Mouse (Mus musculus): ENCODE data around the gene Adcy2. TPM values are rescaled to one million over a fixed set of nuclear protein-coding genes. Genes with fewer than 3 reads are reported as not detected.

Gene Adcy2
- polyA plus RNA-seq, 1 experiment from 2014 or later: 3.2 TPM

DNA sequence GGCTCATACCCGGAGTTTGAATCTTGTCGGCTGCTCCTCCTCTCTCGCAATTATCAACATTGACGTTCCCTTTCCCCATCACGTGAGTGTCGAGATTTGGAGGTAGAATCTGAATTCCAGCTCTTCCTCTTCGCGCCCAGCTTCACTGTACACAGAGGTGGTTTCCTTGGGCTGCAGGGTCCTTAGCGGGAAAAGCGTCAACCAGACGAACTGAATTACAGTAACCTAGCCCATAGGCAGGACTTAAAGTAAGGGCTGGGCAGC, 416.9 kb downstream of the Adcy2 start:
- Histone ChIP-seq H3K4me2 (ENCODE audit: low read length) (peak overlapping the region; percentile 81), H3K9me3 (replicated peaks; ENCODE audit: control insufficient read depth, low read length) (no peaks in the 10 kb centered on the region), H3K27ac (ENCODE audit: low read depth, low read length) (peak overlapping the region; percentile 33; the same call in 1 of the 2 replicates), H3K4me1 (ENCODE audit: control insufficient read depth, insufficient read depth, low read length) (peaks cover 9% of the 10 kb centered on the region), H3K27me3 (replicated peaks; ENCODE audit: control insufficient read depth, insufficient read depth, low read length) (no peaks in the 10 kb centered on the region), H3K36me3 (ENCODE audit: control insufficient read depth, insufficient read depth, low read length) (peaks cover 32% of the 10 kb centered on the region), H3K9ac (ENCODE audit: low read length) (peak overlapping the region; percentile 73), H3K4me3 (ENCODE audit: low read depth, low read length) (peak overlapping the region; percentile 78)
- DNase-seq (ENCODE audit: low spot score): no peak
- peak; percentile 3 for ATAC-seq
- 1% methylated on average over 11 of the region's 11 CpGs for WGBS

DNA sequence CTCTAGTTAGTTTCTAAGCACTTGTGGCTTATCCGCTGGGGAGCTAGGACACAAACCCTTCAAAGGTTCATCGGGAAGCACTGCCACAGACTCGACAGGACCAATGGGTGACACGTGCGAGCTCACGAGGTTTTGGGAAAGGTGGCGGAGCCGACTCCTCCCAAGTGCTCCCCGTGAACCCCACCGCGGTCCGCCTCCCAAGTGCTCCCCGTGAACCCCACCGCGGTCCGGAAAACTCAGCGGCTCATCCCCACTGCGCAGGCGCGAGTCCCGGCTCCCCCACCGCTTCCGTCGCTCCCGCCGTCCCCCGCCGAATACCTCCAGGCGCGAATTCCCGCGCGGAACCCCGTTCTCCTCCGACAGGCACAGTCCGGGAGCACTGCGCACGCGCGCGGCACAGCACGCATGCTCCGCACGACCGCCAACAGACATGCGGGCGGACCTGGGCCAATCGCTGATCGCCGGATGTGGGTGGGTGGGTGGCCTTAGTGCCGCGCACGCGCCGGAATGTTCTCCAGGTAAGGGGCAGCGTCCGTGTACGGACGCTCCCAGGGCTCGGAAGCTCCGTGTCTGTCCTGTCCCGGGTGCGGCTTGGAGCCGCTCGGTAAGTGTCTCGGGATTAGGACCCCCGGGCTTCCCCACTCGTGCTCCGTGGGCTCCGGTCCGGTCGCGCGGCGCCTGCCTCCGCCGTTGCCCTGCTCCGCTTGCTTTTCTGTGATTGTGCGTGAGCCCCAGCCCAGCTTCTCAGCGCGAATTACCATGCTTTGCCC, 417.4 kb downstream of the Adcy2 start, which contains the start of the genes Mtrr and Fastkd3:
TSS of gene Mtrr (minus strand) at position 403 of the 770 bp plus-strand sequence.
TSS of gene Fastkd3 (plus strand) at position 488 of the 770 bp plus-strand sequence.
- H3K27me3 ChIP-seq (replicated peaks; ENCODE audit: control insufficient read depth, insufficient read depth, low read length): no peaks in the 10 kb centered on the region
- under 1% methylated on average over 81 of the region's 81 CpGs for WGBS
- peak; percentile 100 for ATAC-seq
- peaks cover 36% of the 10 kb centered on the region for H3K36me3 ChIP-seq (ENCODE audit: control insufficient read depth, insufficient read depth, low read length)
- peak within 1 kb of the TSS; percentile 52; the same call in 1 of the 2 replicates for H3K27ac ChIP-seq (ENCODE audit: low read depth, low read length)
- H3K9me3 ChIP-seq (replicated peaks; ENCODE audit: control insufficient read depth, low read length): no peaks in the 10 kb centered on the region
- DNase-seq (ENCODE audit: low spot score): peak; percentile 99
- H3K4me2 ChIP-seq (ENCODE audit: low read length): peak within 1 kb of the TSS; percentile 81
- peak within 1 kb of the TSS; percentile 73 for H3K9ac ChIP-seq (ENCODE audit: low read length)
- H3K4me1 ChIP-seq (ENCODE audit: control insufficient read depth, insufficient read depth, low read length): peaks cover 9% of the 10 kb centered on the region
- peak within 1 kb of the TSS; percentile 78 for H3K4me3 ChIP-seq (ENCODE audit: low read depth, low read length)

DNA sequence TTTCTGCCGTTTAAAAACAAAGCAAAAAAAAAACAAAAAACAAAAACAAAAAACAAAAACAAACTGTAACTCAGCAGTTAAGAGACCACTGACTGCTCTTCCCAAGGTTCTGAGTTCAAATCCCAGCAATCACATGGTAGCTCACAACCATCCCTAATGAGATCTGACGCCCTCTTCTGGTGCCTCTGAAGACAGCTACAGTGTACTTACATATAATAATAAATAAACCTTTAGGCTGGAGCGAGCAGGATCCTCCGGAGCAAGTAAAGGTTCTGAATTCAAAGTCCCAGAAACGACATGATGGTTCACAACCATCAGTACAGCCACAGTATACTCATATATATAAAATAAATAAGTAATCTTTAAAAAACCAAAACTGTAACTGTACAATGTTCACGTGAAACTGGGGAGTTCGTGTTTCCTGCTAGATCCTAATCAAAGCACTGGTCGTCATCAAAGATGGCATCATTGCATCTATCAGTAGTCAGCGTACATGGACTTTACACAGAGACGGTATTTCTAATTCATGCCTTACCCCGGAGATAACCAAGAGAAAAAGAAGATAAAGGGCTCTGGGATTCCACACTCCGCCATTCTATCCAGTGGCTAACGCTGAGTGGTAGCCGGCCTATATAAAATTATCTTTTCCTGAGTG, 418.1 kb downstream of the Adcy2 start:
- DNase-seq (ENCODE audit: low spot score) (no peak), ATAC-seq (no peak)
- H3K27me3 ChIP-seq (replicated peaks; ENCODE audit: control insufficient read depth, insufficient read depth, low read length): no peaks in the 10 kb centered on the region
- 28% methylated on average over 14 of the region's 14 CpGs for WGBS
- H3K9ac ChIP-seq (ENCODE audit: low read length): peak overlapping the region; percentile 73
- H3K4me2 ChIP-seq (ENCODE audit: low read length): peak overlapping the region; percentile 81
- 0 out of 2 replicates have a peak overlapping the region, but pooled peaks have one; percentile 52 for H3K27ac ChIP-seq (ENCODE audit: low read depth, low read length)
- peaks cover 9% of the 10 kb centered on the region for H3K4me1 ChIP-seq (ENCODE audit: control insufficient read depth, insufficient read depth, low read length)
- no peaks in the 10 kb centered on the region for H3K9me3 ChIP-seq (replicated peaks; ENCODE audit: control insufficient read depth, low read length)
- H3K4me3 ChIP-seq (ENCODE audit: low read depth, low read length): peak overlapping the region; percentile 78
- H3K36me3 ChIP-seq (ENCODE audit: control insufficient read depth, insufficient read depth, low read length): peaks cover 43% of the 10 kb centered on the region

DNA sequence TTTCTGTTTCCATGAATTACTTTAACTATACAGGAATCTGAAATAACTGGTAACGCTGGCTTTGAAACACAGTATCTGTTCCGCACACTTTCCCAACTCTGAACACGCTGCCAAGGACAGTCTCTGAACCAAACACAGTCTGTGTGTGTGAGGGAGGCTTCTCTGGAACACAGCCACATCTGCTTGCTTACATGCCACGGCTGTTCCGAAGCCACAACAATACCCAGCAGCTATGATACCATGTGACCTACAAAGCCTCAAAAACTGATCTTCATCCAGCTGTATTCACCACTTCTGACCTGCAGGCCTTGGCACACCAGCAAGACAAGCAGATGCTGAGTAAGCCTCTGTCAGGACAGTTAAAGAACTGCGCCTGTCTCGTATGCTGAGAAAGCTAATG, 421.4 kb downstream of the Adcy2 start:
- ATAC-seq (no peak), DNase-seq (ENCODE audit: low spot score) (no peak)
- Histone ChIP-seq H3K9ac (ENCODE audit: low read length) (no peak overlapping the region), H3K27me3 (replicated peaks; ENCODE audit: control insufficient read depth, insufficient read depth, low read length) (no peaks in the 10 kb centered on the region), H3K36me3 (ENCODE audit: control insufficient read depth, insufficient read depth, low read length) (peaks cover 33% of the 10 kb centered on the region), H3K4me1 (ENCODE audit: control insufficient read depth, insufficient read depth, low read length) (peaks cover 6% of the 10 kb centered on the region), H3K4me2 (ENCODE audit: low read length) (no peak overlapping the region), H3K27ac (ENCODE audit: low read depth, low read length) (no peak overlapping the region), H3K4me3 (ENCODE audit: low read depth, low read length) (no peak overlapping the region), H3K9me3 (replicated peaks; ENCODE audit: control insufficient read depth, low read length) (no peaks in the 10 kb centered on the region)
- 89% methylated on average over 7 of the region's 7 CpGs for WGBS

DNA sequence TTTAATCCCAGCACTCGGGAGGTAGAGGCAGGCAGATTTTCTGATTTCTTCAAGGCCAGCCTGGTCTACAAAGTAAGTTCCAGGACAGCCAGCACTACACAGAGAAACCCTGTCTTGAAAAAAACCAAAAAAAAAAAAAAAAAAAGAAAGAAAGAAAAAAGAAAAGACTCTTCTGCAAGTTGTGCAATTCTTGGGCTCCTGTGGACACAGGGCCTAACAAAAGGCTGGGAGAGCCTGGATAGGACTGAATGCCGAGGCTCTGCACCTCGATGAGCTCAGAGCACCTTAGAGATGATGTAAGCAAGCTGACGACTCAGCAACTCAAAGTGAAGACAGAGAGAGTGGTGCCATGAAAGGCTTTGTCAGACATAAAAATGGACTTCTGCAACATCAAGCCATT, 424.9 kb downstream of the Adcy2 start:
- ATAC-seq (no peak), DNase-seq (ENCODE audit: low spot score) (no peak)
- Histone ChIP-seq H3K9me3 (replicated peaks; ENCODE audit: control insufficient read depth, low read length) (no peaks in the 10 kb centered on the region), H3K27ac (ENCODE audit: low read depth, low read length) (no peak overlapping the region), H3K27me3 (replicated peaks; ENCODE audit: control insufficient read depth, insufficient read depth, low read length) (no peaks in the 10 kb centered on the region), H3K4me1 (ENCODE audit: control insufficient read depth, insufficient read depth, low read length) (no peaks in the 10 kb centered on the region), H3K4me3 (ENCODE audit: low read depth, low read length) (no peak overlapping the region), H3K36me3 (ENCODE audit: control insufficient read depth, insufficient read depth, low read length) (peaks cover 49% of the 10 kb centered on the region), H3K4me2 (ENCODE audit: low read length) (no peak overlapping the region), H3K9ac (ENCODE audit: low read length) (no peak overlapping the region)
- WGBS: 83% methylated on average over 4 of the region's 4 CpGs

DNA sequence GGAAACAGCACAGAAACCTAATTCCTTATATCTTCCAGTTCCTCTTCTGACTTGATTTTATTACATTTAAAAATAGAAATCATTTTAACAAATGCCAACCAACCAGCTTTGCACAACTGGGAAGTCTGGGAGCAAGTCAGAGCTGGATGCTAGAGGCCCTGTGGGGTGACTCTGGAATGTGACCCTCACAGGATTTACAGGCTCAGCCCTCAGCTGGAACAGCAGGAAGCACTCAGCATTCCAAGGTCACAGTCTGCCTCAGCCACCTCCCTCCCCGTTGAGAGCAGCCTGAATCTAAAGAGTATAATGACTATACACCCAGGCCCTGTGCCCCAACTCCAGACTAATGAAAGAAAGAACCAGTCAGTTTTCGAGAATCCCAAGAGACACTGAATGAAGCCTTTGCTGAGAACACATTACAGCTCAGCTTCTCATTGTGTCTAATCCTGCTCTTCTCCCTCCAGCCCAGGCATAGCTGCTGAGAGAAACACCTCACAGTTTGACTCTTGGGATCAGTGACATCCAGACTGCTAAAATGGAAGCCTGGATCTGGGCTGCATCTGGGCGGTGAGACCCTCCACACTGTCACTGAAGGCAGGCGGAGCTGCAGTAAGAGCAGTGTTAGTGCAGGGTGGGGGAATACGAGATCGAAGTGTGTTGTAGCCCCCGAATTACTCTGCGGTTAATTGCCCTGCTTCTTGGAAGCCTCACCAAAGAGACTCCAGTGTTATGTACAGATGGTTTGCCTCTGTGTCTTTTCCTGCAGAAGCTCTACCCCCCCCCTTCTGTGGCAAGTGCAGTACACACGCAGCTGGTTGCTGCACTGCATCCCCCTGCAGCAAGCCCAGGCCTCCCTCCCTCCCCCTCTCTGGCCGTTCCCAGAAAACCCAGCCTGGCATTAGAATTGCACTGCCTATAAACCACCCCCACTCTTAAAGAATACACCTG, 426.1 kb downstream of the Adcy2 start:
- DNase-seq (ENCODE audit: low spot score): no peak
- Histone ChIP-seq H3K27ac (ENCODE audit: low read depth, low read length) (no peak overlapping the region), H3K9ac (ENCODE audit: low read length) (no peak overlapping the region), H3K9me3 (replicated peaks; ENCODE audit: control insufficient read depth, low read length) (no peaks in the 10 kb centered on the region), H3K36me3 (ENCODE audit: control insufficient read depth, insufficient read depth, low read length) (peaks cover 51% of the 10 kb centered on the region), H3K4me3 (ENCODE audit: low read depth, low read length) (no peak overlapping the region), H3K27me3 (replicated peaks; ENCODE audit: control insufficient read depth, insufficient read depth, low read length) (no peaks in the 10 kb centered on the region), H3K4me2 (ENCODE audit: low read length) (no peak overlapping the region), H3K4me1 (ENCODE audit: control insufficient read depth, insufficient read depth, low read length) (no peaks in the 10 kb centered on the region)
- WGBS: 71% methylated on average over 10 of the region's 10 CpGs
- ATAC-seq: 0 out of 2 replicates have a peak, but pooled peaks have one; percentile 6

DNA sequence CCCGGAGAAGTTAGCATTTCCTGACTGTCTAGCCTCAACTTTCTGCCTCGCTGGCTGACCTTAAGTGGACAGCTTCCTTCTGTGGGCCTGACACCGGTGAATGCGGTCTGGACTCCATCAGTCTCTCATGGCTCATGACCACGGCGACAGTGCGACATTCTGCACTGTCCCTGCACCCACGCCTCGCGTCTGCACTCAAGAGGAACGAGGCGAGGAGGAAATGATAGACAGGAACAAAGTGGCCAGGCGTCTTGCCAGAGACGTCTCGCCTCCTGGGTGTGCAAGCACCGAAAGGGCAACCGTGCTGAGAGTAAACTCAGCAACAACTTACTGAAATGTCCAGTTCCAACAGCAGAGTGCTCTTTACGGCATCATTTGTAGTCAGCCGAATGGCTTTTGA, 427.1 kb downstream of the Adcy2 start:
- Histone ChIP-seq H3K9ac (ENCODE audit: low read length) (no peak overlapping the region), H3K9me3 (replicated peaks; ENCODE audit: control insufficient read depth, low read length) (no peaks in the 10 kb centered on the region), H3K4me3 (ENCODE audit: low read depth, low read length) (no peak overlapping the region), H3K36me3 (ENCODE audit: control insufficient read depth, insufficient read depth, low read length) (peaks cover 55% of the 10 kb centered on the region), H3K27me3 (replicated peaks; ENCODE audit: control insufficient read depth, insufficient read depth, low read length) (no peaks in the 10 kb centered on the region), H3K27ac (ENCODE audit: low read depth, low read length) (no peak overlapping the region), H3K4me1 (ENCODE audit: control insufficient read depth, insufficient read depth, low read length) (no peaks in the 10 kb centered on the region), H3K4me2 (ENCODE audit: low read length) (no peak overlapping the region)
- no peak for ATAC-seq
- WGBS: 95% methylated on average over 19 of the region's 19 CpGs
- no peak for DNase-seq (ENCODE audit: low spot score)

Data from forebrain, embryonic 14.5 days (tissue).